Mouse (Mus musculus) MEL (cell line): ENCODE results near the gene Lrrc61.

Experiments
- CTCF ChIP-seq, 3 experiments: IDR thresholded peaks in 2 of 3; conservative IDR thresholded peaks in 1 of 3; 2 replicates each; pipeline ENCODE4 v1.5.1; 2011 to 2012; ENCODE audit warnings: low read length in 3 of 3, low read depth in 2 of 3, mild to moderate bottlenecking in 2 of 3, improper control_type of control experiment in 1 of 3, inconsistent platforms in 1 of 3, mixed read lengths in 1 of 3, moderate library complexity in 1 of 3; ENCODE audit not compliant: control insufficient read depth in 1 of 3, insufficient read depth in 1 of 3, poor library complexity in 1 of 3, severe bottlenecking in 1 of 3
- EP300 ChIP-seq, 2 experiments: IDR thresholded peaks; 2 replicates each; pipeline ENCODE4 v1.6.1; 2011; ENCODE audit warnings: improper control_type of control experiment in 2 of 2, low read length in 2 of 2, low read depth in 1 of 2, mild to moderate bottlenecking in 1 of 2
- GATA1 ChIP-seq: IDR thresholded peaks from 2 replicates; pipeline ENCODE4 v1.6.1; 2011; ENCODE audit warnings: low read depth, low read length, improper control_type of control experiment
- JUND ChIP-seq: IDR thresholded peaks from 2 replicates; pipeline ENCODE4 v1.6.1; 2011; ENCODE audit warnings: low read depth, mild to moderate bottlenecking, improper control_type of control experiment, low read length
- MAX ChIP-seq: IDR thresholded peaks from 2 replicates; pipeline ENCODE4 v1.6.1; 2011; ENCODE audit warnings: low read length, improper control_type of control experiment
- POLR2A ChIP-seq, 2 experiments: IDR thresholded peaks; 2 replicates each; pipeline ENCODE4 v1.6.1; 2011 to 2012; ENCODE audit warnings: low read length in 2 of 2, mild to moderate bottlenecking in 2 of 2, control low read depth in 1 of 2, improper control_type of control experiment in 1 of 2, low read depth in 1 of 2, moderate library complexity in 1 of 2; ENCODE audit not compliant: control insufficient read depth in 1 of 2, insufficient read depth in 1 of 2, poor library complexity in 1 of 2

- TF ChIP-seq POLR2A (IDR thresholded peaks at IDR 0.05; ENCODE audit: control insufficient read depth in 1 of 2, insufficient read depth in 1 of 2, low read depth in 1 of 2, low read length in 2 of 2, poor library complexity in 1 of 2), result no peak
- TF ChIP-seq EP300 (IDR thresholded peaks at IDR 0.05; ENCODE audit: low read depth in 1 of 2, low read length in 2 of 2), result no peak
- no peak for TF ChIP-seq CTCF (IDR thresholded peaks at IDR 0.05 in 2 of 3, conservative IDR thresholded peaks at IDR 0.05 in 1 of 3; ENCODE audit: control insufficient read depth in 1 of 3, insufficient read depth in 1 of 3, low read depth in 2 of 3, low read length in 3 of 3, poor library complexity in 1 of 3, severe bottlenecking in 1 of 3)
- no peak for TF ChIP-seq JUND
- TF ChIP-seq MAX, result no peak
- TF ChIP-seq GATA1, result no peak
Observed at GRCm38 (mm10) chr6:48573280-48573679, 18.7 kb downstream of the Lrrc61 start.
